Mouse (Mus musculus) kidney, adult 9 months (tissue): ENCODE results near the gene Litaf.
"Not testable (repeated sequence)": the region's sequence is repeated elsewhere in the genome, so short reads cannot be mapped to it uniquely, and the experiment has no call there.

Experiments used
- DNase-seq: peaks from one replicate; pipeline ENCODE4 v3.0.0; 2022

Gene Litaf

GRCm38 (mm10) chr16:10989896-10990295 is 76.1 kb downstream of the Litaf start:
- DNase-seq = no peak

- peak; percentile 55 for DNase-seq
These were observed 76.6 kb downstream of the Litaf start for GRCm38 (mm10) chr16:10989361-10989760.

- no peak for DNase-seq
These were observed 77.7 kb downstream of the Litaf start for GRCm38 (mm10) chr16:10988261-10988660.

- no peak for DNase-seq
These were observed 81.4 kb downstream of the Litaf start for GRCm38 (mm10) chr16:10984534-10984933.

GRCm38 (mm10) chr16:10981493-10982070 is 84.4 kb downstream of the Litaf start:
- no peak for DNase-seq

- no peak for DNase-seq
These were observed 86.7 kb downstream of the Litaf start for GRCm38 (mm10) chr16:10979064-10979803.

GRCm38 (mm10) chr16:10977877-10978276 is 88.1 kb downstream of the Litaf start:
- peak; percentile 57 for DNase-seq

GRCm38 (mm10) chr16:10976202-10976631 is 89.7 kb downstream of the Litaf start:
- DNase-seq = peak; percentile 55

GRCm38 (mm10) chr16:10974939-10975338 is 91.0 kb downstream of the Litaf start:
- DNase-seq = no peak

- peak; percentile 88 for DNase-seq
These were observed 91.9 kb downstream of the Litaf start for GRCm38 (mm10) chr16:10974037-10974446.

- DNase-seq = peak; percentile 74
These were observed 93.7 kb downstream of the Litaf start for GRCm38 (mm10) chr16:10972259-10972658.

- not testable (repeated sequence) for DNase-seq
These were observed 96.0 kb downstream of the Litaf start for GRCm38 (mm10) chr16:10969944-10970343.

- no peak for DNase-seq
These were observed 96.6 kb downstream of the Litaf start for GRCm38 (mm10) chr16:10969342-10969741.

GRCm38 (mm10) chr16:10968299-10968698 is 97.7 kb downstream of the Litaf start:
- DNase-seq = peak; percentile 61

GRCm38 (mm10) chr16:10967756-10968155 is 98.2 kb downstream of the Litaf start:
- no peak for DNase-seq

- DNase-seq = no peak
These were observed 98.9 kb downstream of the Litaf start for GRCm38 (mm10) chr16:10967013-10967412.

GRCm38 (mm10) chr16:10965034-10965433 is 100.9 kb downstream of the Litaf start:
- no peak for DNase-seq

GRCm38 (mm10) chr16:10960916-10961315 is 105.0 kb downstream of the Litaf start:
- DNase-seq = no peak

GRCm38 (mm10) chr16:10958763-10959440 is 107.1 kb downstream of the Litaf start:
- no peak for DNase-seq

GRCm38 (mm10) chr16:10958307-10958706 is 107.7 kb downstream of the Litaf start:
- not testable (repeated sequence) for DNase-seq

GRCm38 (mm10) chr16:10957794-10958193 is 108.2 kb downstream of the Litaf start:
- DNase-seq = no peak

- DNase-seq = no peak
These were observed 108.8 kb downstream of the Litaf start for GRCm38 (mm10) chr16:10956938-10957685.

GRCm38 (mm10) chr16:10955078-10955477 is 110.9 kb downstream of the Litaf start:
- DNase-seq = no peak
